21 mouse cellular contexts compared by ENCODE assay signal in the genomic region with DNA sequence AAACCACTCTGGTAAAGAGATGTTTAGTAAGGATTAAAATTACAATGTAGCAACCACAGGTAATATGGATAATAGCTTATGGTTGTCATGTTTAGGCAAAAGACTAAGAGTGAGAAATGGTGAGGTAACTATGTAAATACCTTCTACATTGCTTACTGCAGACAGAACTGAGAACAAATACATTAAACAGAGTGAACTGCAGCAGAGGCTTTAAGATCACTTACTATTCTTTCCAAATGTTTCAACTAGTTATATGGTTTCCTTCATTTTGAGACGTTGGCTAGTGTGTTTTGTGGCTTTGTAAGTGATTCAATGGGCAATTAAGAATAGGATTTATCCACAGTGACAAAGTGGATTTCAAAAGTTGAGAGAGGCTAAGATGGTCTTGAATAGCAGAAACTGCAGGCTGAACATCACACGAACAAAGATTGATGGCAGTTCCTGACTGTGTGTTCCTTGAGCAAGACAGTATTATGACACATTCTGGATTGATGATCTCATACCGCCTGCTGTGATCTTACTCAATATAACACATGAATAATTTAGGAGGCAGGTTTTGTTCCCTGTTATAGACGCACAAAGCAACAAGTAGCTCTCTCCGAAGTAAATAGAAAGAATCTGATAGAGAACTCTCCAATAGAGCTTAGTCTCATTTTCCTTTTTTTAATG. TPM values are rescaled to one million over a fixed set of nuclear protein-coding genes. Genes with fewer than 3 reads are reported as not detected.
DNase-seq lines count a peak whose midpoint lies in the region; ATAC-seq lines count a peak whose summit lies in the region.
"Had no signal": no experiment of that assay in that cellular context is flagged by ENCODE, and none has a peak within 500 bp of the region (broad histone marks: within the 10 kb centered on the region; RNA-seq: fewer than 3 reads in every experiment).

No protein-coding gene starts in this region.

- H3K4me2 ChIP-seq in embryonic facial prominence, embryonic 11.5 days (ENCODE audit: low read depth, low read length): no peak overlapping the region
- no peak overlapping the region for H3K4me2 ChIP-seq in midbrain, embryonic 12.5 days (replicated peaks)
- H3K4me2 ChIP-seq in midbrain, embryonic 15.5 days: no peak overlapping the region
- no peak overlapping the region for H3K4me2 ChIP-seq in forebrain, embryonic 14.5 days (ENCODE audit: low read length)
- H3K4me2 ChIP-seq: heart, embryonic 15.5 days; hindbrain, embryonic 15.5 days; limb, embryonic 13.5 days had no signal

- no peak overlapping the region for H3K9ac ChIP-seq in embryonic facial prominence, embryonic 11.5 days (replicated peaks; ENCODE audit: low read length)
- H3K9ac ChIP-seq in midbrain, embryonic 12.5 days (replicated peaks): no peak overlapping the region
- no peak overlapping the region for H3K9ac ChIP-seq in midbrain, embryonic 15.5 days
- H3K9ac ChIP-seq in forebrain, embryonic 14.5 days (ENCODE audit: low read length): no peak overlapping the region
- H3K9ac ChIP-seq: heart, embryonic 15.5 days; hindbrain, embryonic 15.5 days; limb, embryonic 13.5 days; liver, embryonic 14.5 days had no signal

- intact Hi-C loops in heart, postnatal 14 days (cut with DNase I): no loop called here

- DNase-seq in embryonic facial prominence, embryonic 11.5 days (ENCODE audit: low spot score): peak; percentile 7
- no peak for DNase-seq in embryonic facial prominence, embryonic 10.5 days (ENCODE audit: low spot score)
- peak; percentile 89 for DNase-seq in forebrain, embryonic 14.5 days (ENCODE audit: low spot score)
- DNase-seq in heart, postnatal 14 days: no peak
- no peak for DNase-seq in B cell, adult 2 months
- DNase-seq: cerebellum, adult 11 months; cerebellum, postnatal 25 days; gastrocnemius, postnatal 10 days; heart, adult 18-20 months; kidney, adult 2 months; kidney, postnatal 25 days; retina, postnatal 1 day; thymus, postnatal 4 days had no signal

- no peak overlapping the region for H3K27ac ChIP-seq in embryonic facial prominence, embryonic 11.5 days (replicated peaks; ENCODE audit: low read depth, low read length)
- H3K27ac ChIP-seq in embryonic facial prominence, embryonic 10.5 days (replicated peaks): no peak overlapping the region
- no peak overlapping the region for H3K27ac ChIP-seq in midbrain, embryonic 12.5 days (replicated peaks)
- no peak overlapping the region for H3K27ac ChIP-seq in midbrain, embryonic 15.5 days
- H3K27ac ChIP-seq in forebrain, embryonic 14.5 days (ENCODE audit: low read depth, low read length): no peak overlapping the region
- H3K27ac ChIP-seq: heart, embryonic 15.5 days; hindbrain, embryonic 15.5 days; limb, embryonic 13.5 days; liver, embryonic 14.5 days had no signal

- no peaks in the 10 kb centered on the region for H3K27me3 ChIP-seq in embryonic facial prominence, embryonic 11.5 days (ENCODE audit: control insufficient read depth, insufficient read depth, low read length)
- H3K27me3 ChIP-seq in embryonic facial prominence, embryonic 10.5 days (replicated peaks; ENCODE audit: low read depth, poor library complexity, severe bottlenecking): no peaks in the 10 kb centered on the region
- H3K27me3 ChIP-seq in midbrain, embryonic 12.5 days: peaks cover 8% of the 10 kb centered on the region; the same call in 1 of the 2 replicates
- H3K27me3 ChIP-seq in midbrain, embryonic 15.5 days (replicated peaks): no peaks in the 10 kb centered on the region
- no peaks in the 10 kb centered on the region; the same call in 1 of the 2 replicates for H3K27me3 ChIP-seq in forebrain, embryonic 14.5 days (replicated peaks; ENCODE audit: control insufficient read depth, insufficient read depth, low read length)
- H3K27me3 ChIP-seq: heart, embryonic 15.5 days; hindbrain, embryonic 15.5 days; limb, embryonic 13.5 days had no signal

- no peak overlapping the region for H3K4me3 ChIP-seq in embryonic facial prominence, embryonic 11.5 days (ENCODE audit: low read depth, low read length)
- H3K4me3 ChIP-seq in embryonic facial prominence, embryonic 10.5 days: no peak overlapping the region
- H3K4me3 ChIP-seq in midbrain, embryonic 12.5 days: no peak overlapping the region
- no peak overlapping the region for H3K4me3 ChIP-seq in midbrain, embryonic 15.5 days
- H3K4me3 ChIP-seq in forebrain, embryonic 14.5 days (ENCODE audit: low read depth, low read length): no peak overlapping the region
- H3K4me3 ChIP-seq: heart, embryonic 15.5 days; hindbrain, embryonic 15.5 days; limb, embryonic 13.5 days; myocyte had no signal

- WGBS in embryonic facial prominence, embryonic 11.5 days: 78% methylated on average over 5 of the region's 5 CpGs
- WGBS in embryonic facial prominence, embryonic 10.5 days: 70% methylated on average over 5 of the region's 5 CpGs
- 24% methylated on average over 5 of the region's 5 CpGs for WGBS in midbrain, embryonic 12.5 days
- WGBS in midbrain, embryonic 15.5 days: 9% methylated on average over 5 of the region's 5 CpGs
- 9% methylated on average over 5 of the region's 5 CpGs for WGBS in forebrain, embryonic 14.5 days

- no peaks in the 10 kb centered on the region for H3K4me1 ChIP-seq in embryonic facial prominence, embryonic 11.5 days (ENCODE audit: control insufficient read depth, insufficient read depth, low read length)
- no peaks in the 10 kb centered on the region for H3K4me1 ChIP-seq in embryonic facial prominence, embryonic 10.5 days
- no peaks in the 10 kb centered on the region for H3K4me1 ChIP-seq in midbrain, embryonic 12.5 days
- no peaks in the 10 kb centered on the region for H3K4me1 ChIP-seq in midbrain, embryonic 15.5 days
- H3K4me1 ChIP-seq in forebrain, embryonic 14.5 days (ENCODE audit: control insufficient read depth, insufficient read depth, low read length): no peaks in the 10 kb centered on the region
- H3K4me1 ChIP-seq: hindbrain, embryonic 15.5 days; limb, embryonic 13.5 days had no signal

- no peak; the same call in 1 of the 2 replicates for ATAC-seq in embryonic facial prominence, embryonic 11.5 days (replicated peaks; ENCODE audit: insufficient number of reproducible peaks, low FRiP score, low TSS enrichment, low read depth)
- peak; percentile 88 for ATAC-seq in midbrain, embryonic 12.5 days (ENCODE audit: low FRiP score, low read depth)
- no peak for ATAC-seq in midbrain, embryonic 15.5 days (replicated peaks)
- peak; percentile 92 for ATAC-seq in forebrain, embryonic 14.5 days
- ATAC-seq in inflammation-experienced regulatory T-cells, adult 6 months: no peak

- H3K9me3 ChIP-seq in embryonic facial prominence, embryonic 11.5 days (replicated peaks; ENCODE audit: control insufficient read depth, low read length): no peaks in the 10 kb centered on the region
- H3K9me3 ChIP-seq in embryonic facial prominence, embryonic 10.5 days: no peaks in the 10 kb centered on the region
- no peaks in the 10 kb centered on the region for H3K9me3 ChIP-seq in midbrain, embryonic 12.5 days
- no peaks in the 10 kb centered on the region for H3K9me3 ChIP-seq in midbrain, embryonic 15.5 days
- H3K9me3 ChIP-seq in forebrain, embryonic 14.5 days (replicated peaks; ENCODE audit: control insufficient read depth, low read length): no peaks in the 10 kb centered on the region
- H3K9me3 ChIP-seq: heart, embryonic 15.5 days; hindbrain, embryonic 15.5 days; limb, embryonic 13.5 days had no signal

- H3K36me3 ChIP-seq in embryonic facial prominence, embryonic 11.5 days (replicated peaks; ENCODE audit: control insufficient read depth, insufficient read depth, low read depth, low read length): no peaks in the 10 kb centered on the region
- no peaks in the 10 kb centered on the region for H3K36me3 ChIP-seq in embryonic facial prominence, embryonic 10.5 days (replicated peaks)
- no peaks in the 10 kb centered on the region for H3K36me3 ChIP-seq in midbrain, embryonic 12.5 days
- no peaks in the 10 kb centered on the region for H3K36me3 ChIP-seq in midbrain, embryonic 15.5 days (replicated peaks)
- no peaks in the 10 kb centered on the region for H3K36me3 ChIP-seq in forebrain, embryonic 14.5 days (ENCODE audit: control insufficient read depth, insufficient read depth, low read length)
- H3K36me3 ChIP-seq: heart, embryonic 15.5 days; hindbrain, embryonic 15.5 days; limb, embryonic 13.5 days had no signal

RNA-seq across cellular contexts. Expression of gene Hs3st1, which starts 16.5 kb away (rescaled TPM):
- polyA plus RNA-seq in embryonic facial prominence, embryonic 11.5 days (2014; fragmentation: Nextera tagmentation; extraction: Ambion mirVana): 6.8 and 8.6 TPM in 2 replicates
- 4.6 and 4.9 TPM in 2 replicates for polyA plus RNA-seq in embryonic facial prominence, embryonic 10.5 days (2016; fragmentation: Nextera tagmentation; extraction: Ambion mirVana)
- 14.0 and 15.1 TPM in 2 replicates for polyA plus RNA-seq in midbrain, embryonic 12.5 days (2016; fragmentation: Nextera tagmentation; extraction: Ambion mirVana)
- 31.5 and 33.2 TPM in 2 replicates for polyA plus RNA-seq in midbrain, embryonic 15.5 days (2015; fragmentation: Nextera tagmentation; extraction: Ambion mirVana)
- polyA plus RNA-seq in forebrain, embryonic 14.5 days (2014; fragmentation: Nextera tagmentation; extraction: Ambion mirVana): 51.3 and 59.6 TPM in 2 replicates
- not detected for polyA plus RNA-seq in inflammation-experienced regulatory T-cells, adult 6 months (2017; shearing (Covaris generic))
- 10 to 100 TPM in 1 of 2 experiments, 1 to 10 TPM in 1; 8.1 to 11.2 TPM for total RNA-seq in heart, postnatal 14 days (2021)

Comparison
In these comparisons a context has a peak if more than half of its experiments do, and no peak if none do; other contexts are left out.
1. ATAC-seq: peak in midbrain, embryonic 12.5 days (single experiment) and forebrain, embryonic 14.5 days (single experiment); none in embryonic facial prominence, embryonic 11.5 days (single experiment), midbrain, embryonic 15.5 days (single experiment) and inflammation-experienced regulatory T-cells, adult 6 months (single experiment).
2. DNase-seq: peak in embryonic facial prominence, embryonic 11.5 days (single experiment) and forebrain, embryonic 14.5 days (single experiment); none in embryonic facial prominence, embryonic 10.5 days (single experiment), heart, postnatal 14 days (0 of 2) and B cell, adult 2 months (0 of 2).